Mouse (Mus musculus) fat pad, adult 2 months (tissue): ENCODE measurements around the gene Shroom3.
A peak's percentile ranks its signal among the peaks of the same experiment; 100 is the strongest.

Experiments used
- DNase-seq: peaks from one replicate; pipeline ENCODE4 v3.0.0-alpha.2; 2011; ENCODE audit warnings: low read depth, low spot score; ENCODE audit errors: extremely low read depth

Gene Shroom3

DNA sequence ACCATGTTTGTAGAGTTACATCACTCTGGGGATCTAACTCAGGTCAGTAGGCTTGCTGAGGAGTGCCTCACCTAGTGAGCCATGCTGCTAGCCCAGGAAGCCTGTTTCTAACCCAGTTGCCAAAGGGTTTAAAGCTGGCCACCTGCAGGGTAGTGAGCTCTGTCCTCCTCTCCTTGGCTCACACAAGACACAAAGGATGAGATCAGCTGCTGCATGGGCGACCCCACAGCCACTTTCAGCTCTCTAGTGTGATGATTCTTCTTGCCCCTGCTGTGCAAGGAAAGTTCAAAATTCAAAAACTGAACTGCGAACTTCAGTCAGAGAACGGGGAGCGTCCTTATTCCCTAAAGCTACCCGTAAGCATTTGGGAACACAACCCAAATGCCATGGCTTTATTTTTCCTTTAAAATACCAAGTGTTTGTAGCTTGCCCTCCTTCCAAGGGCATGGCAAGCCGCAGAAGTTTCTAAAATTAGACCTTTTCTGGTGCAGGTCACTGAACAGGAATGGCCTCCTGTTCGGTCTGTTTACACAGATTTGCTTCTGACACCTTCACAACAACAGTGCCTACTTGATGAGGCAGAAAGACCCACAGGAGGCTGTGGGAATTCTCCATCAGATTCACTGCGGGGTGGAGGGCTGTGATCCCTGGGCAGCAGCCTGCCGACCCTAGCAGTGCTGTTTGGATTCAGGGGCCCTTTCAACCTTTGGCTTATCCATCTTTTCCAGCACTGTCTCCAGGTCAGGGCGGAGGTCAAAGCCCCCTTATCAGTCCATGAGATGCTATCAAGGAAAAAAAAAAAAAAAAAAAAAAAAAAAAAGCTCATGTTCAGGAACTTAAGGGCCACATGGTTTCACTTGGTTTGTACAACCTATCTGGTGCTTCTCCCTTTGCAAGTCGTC, 113.1 kb downstream of the Shroom3 start:
- DNase-seq: no peak

DNA sequence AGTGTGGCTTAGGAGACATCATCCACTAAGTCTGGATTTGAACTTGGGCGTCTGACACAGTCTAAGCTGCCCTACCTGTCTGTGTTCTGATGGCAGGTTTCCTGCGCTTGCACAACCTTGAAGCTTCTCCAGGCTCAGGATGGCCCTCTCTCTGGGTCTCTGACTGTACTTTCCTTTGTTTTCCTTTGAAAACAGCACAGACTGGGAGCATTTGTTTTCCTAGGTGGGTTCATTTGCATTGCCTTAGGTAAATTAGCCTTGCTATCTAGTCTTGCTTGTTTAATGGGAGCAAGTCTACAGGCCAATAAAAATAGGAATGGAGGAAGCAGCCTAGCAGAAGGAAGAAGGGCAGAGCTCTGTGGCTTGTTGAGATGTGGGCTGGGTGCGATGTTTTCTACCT, 114.7 kb downstream of the Shroom3 start:
- DNase-seq: peak; percentile 28

DNA sequence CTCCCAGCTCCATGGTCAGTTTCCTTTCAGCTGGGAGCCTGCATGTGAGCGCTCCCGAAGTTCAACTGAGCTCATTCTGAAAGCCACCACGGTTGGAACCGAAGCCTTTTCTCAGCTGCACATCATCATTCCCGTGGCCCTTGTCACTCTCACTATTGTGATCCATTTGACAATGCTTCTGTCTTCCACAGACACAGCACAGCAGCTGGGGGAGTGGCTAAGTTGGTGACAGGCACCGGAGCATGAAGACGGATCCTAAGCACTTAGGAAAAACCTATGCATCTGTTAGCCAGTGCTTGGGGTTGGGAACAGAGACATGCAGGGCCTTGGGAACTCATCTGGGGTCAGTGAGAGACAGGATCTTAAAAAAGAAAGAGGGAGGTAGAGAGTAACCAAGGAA, 121.1 kb downstream of the Shroom3 start:
- DNase-seq: no peak

DNA sequence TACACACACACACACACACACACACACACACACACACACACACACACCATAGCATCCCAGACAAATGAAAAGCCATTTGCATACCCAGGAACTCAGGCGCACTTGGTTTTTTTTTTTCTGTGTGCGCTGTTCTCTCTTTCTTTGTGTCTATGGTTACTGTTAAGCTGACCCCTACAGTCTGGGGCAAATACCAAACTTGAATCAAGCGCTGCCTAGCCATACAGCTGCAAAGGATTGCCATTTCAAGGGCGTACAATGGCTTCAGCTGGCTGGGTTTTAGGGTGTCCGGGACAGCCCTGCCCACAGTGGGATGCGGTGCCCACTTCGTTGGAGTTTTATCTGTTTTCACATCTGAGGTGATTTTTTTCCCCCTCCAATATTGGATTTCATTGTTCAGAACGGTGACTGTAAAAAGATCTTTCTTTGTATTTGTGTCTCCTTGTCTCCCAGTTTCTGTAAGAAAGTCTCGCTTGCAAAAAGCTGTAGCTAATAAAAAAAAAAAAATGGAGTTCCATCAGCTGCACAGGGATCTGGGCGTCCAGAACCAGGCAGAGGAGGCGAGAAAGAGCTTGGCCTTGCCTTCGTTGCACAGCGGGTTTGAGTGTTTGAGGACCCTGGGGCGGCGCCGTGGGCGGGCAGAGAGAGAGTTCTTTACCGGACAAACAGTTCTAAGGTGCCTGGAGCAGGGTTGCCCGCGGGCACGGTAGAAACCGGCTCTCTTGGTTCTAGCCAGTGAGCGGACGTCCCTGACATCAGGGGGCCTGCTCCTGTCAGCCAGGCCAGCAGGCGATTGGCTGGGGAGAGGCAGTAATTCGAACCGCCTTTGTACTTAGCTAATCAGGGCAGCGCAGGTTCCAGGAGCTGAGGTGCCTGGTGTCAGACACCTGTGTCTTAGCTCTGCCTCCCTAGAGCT, 125.5 kb downstream of the Shroom3 start:
- no peak for DNase-seq

DNA sequence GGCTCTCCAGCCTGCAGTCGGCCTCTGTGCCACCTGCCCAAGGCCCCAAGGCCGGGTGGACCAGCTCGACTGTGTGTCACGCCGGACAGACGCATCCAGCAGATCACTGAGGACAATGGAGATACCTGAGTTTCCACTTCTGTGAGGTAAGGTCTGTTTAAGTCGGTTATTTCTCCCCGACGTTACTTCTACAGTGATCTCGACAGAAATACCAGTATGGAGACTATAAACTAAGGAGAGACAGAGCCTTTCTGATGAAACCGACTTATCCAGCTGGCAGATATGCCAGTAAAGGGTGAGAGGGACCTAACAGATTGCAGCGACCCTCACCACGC, 126.1 kb downstream of the Shroom3 start:
- no peak for DNase-seq

DNA sequence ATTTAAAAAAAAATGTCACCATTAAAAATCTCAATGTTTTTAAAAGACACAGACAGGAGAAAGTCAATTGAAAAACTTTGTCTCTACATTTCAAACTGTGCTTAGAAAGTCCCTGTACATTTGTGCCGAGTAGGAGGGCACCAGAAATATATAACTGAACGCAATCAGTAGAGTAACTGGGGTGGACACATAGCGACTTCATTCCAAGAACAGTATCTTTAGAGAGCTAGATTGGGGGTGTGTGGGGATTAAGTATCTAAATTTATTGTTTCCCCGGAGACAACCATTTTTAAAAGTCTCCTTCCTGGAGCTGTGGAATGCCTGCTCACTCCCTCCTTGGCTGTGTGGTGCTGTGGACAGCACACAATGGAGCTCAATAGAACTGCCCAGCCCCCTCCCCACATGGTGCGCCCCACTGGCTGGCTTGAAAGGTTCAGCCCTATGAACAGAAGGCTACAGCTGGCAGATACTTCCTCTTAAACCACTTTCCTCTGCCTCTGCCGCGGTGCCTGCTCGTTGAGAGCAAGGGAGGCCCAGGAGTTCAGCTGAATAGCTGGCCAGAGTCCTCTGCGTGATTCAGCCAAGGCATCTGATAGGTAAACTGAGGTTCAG, 127.8 kb downstream of the Shroom3 start:
- no peak for DNase-seq

DNA sequence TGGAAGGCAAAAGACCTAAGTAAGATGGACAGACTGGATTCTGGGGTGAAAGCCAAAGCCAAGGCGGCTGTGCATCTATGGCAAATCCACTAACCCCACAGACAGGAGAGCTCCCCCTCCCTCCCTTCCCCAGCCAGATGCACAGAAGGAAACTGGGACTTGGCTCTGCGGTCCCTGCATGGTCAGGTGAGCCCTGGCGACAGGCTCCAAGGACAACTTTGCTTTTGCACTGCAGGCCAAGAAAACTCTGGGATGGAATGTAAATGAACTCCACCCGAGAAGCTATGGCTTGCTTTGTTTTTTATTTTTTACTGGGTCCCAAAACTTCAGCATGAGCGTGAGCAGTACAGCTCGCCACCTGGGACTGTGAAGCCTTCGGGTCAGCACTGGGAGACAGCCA, 128.5 kb downstream of the Shroom3 start:
- DNase-seq: no peak

DNA sequence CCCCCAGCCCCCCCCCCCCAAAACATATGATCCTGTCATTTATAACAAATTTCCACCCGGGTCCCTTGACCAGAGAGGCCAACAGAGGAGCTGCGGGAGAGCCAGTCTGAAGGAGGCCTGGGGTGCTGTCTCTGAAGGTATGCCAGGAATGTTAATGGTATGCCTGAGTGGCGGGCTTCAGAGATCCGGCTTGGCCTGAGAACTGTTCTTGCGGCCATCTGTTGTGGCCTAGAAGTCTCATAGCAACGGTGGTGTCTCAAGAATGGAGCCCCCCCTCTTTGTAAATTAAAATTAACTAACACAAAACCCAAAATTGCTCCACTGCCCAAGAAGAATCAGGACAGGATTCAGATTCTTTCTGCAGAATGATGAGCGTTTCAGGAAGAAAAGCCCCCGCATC, 129.7 kb downstream of the Shroom3 start:
- DNase-seq: no peak

DNA sequence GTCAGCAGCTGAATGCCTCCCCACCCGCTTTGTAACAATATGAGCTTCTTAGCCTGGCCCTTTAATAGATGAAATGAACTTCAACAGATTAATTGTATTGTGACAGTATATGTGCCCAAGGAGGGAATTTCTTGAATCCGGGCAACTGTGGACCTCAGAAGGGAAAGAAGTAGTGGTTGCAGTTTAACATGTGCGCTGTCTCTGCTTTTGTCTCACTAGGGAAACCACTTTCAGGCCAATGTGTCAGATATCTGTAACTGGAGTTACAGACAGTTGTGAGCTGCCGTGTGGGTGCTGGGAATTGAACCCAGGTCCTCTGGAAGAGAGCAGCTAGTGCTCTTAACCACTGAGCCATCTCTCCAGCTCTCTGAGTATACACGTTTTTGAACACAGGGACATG, 130.3 kb downstream of the Shroom3 start:
- no peak for DNase-seq

DNA sequence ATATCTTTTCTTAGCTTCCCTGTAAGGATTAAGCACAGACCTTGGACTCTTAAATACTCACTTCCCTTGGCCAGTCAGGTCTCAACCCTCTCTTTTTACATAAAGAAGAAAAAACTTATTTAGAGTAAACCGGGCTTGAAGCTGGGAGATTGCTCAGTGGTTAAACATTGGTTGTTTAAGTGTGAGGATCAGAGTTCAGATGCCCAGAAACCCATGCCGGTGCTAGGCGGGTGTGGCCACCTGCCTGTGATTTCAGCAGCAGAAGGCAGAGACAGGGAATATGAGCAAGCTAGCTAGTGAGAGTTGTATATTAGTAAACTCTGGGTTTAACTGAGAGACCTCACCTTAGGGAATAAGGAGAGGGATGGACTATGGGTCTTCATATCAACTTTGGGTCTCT, 131.4 kb downstream of the Shroom3 start:
- no peak for DNase-seq

DNA sequence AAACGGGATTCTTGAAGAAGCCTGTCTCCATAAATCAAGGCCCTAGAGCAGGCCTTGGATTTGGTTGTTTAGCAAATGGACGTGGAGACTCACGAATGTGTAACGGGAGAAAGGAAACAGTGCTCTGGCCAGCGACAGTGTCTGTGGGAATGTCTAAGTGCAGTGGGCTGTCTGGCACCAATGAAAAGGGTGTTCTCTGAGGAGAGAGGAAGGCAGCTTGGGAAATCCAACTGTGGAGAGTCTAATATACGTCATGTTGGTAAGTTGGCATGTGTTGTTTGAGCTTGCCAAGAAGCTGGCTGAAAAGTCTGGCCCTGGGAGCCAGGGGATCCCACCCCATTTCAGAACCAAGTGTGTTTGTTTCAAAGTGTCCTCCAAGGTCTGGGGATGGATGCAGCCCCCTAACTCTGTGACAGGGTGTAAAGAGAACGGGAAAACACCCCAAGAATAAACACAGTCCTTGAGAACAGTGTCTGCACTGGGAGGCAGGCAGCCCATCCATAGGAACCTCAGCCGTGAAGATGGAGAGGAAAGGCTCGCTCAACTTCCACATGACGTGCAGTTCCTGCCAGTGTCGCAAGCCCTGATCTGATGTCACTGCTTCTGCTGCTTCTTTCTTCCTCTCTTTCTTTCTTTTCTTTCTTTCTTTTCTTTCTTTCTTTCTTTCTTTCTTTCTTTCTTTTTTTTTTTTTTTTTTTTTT, 134.0 kb downstream of the Shroom3 start:
- DNase-seq: no peak

DNA sequence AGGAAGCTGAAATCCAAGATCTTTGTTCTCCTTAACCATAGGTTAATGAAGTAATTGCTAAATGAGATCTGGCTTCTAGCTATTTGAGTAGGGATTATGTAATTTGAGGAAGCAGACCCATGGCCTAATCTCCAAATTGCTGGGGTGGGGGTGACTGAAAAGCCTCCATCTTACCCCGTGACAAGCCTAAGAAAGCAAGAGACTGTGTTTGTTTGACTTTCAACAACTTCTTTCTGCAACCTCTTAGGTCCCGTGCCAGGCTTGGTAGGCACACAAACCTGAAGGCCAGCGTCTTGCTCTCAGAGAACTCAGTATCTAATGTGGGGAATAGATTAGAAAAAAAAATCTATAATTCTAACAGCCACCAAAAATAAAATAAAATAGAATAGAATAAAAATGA, 138.1 kb downstream of the Shroom3 start:
- DNase-seq: no peak

DNA sequence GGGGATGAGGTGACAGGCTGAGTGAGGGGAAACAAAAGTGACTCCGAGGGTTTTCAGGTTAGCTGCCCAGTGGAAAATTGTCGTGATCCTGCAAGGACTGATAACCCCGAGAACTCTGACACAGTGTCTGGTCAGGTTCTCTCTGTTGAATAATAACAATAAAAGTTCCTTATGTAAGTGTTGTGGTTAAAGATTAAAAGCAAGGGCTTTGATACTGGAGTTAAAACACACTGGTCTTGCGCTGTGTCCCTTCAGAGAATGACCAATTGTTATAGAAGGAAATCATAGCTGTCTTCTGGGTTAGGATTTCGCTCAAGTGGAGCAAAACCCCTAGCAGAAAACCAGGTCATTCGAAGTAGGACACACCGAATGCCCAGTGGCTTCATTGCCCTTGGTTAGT, 140.3 kb downstream of the Shroom3 start:
- no peak for DNase-seq

DNA sequence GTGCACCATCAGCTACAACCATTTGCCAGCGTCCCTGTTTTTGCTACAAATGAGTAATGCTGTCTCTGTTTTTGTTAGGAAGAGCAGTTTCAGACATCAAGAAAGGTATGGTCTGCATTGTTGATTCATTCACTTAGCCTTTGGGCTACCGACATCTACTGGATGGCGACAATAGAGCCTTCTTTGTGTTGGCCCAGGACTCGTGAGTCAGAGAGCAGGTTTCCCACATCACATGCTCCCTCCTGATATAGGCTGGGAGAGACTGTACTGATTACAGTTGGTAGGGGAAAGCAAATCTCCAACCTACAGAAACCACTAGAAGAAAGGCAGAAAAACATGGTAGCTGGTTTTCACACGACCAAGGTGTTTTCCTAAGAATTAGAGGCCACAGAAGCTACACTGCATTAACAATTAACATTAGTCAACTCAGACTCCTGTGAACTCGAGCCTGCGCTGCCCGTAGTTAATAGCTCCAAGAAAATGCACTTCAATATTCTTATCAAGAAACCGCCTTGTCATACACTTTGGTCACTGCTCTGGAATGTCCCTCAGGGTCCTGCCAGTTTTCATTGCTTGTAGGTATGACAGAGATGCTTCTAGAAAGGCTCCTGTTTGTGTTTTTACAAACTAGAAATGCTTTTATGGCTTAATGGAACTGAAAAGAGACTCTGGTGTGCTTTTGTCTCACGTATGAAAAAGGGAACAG, 141.2 kb downstream of the Shroom3 start:
- no peak for DNase-seq

DNA sequence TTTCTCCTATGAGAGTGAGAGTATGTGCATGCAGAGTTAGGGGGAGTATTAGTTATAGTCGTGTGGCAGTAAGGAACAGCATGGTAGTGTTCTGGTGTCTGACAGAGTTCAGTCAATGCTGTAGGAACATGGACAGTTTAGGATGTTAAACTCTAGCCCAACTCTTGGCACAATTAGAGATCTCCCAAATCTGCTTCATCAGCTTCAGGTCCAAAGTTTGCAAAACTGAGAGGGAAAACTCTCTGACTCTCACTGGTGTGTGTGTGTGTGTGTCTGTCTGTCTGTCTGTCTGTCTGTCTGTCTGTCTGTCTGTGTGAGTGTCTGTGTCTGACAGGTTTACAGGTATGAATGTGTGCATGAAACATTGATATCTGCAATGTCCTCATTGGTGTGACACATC, 147.2 kb downstream of the Shroom3 start:
- DNase-seq: no peak

DNA sequence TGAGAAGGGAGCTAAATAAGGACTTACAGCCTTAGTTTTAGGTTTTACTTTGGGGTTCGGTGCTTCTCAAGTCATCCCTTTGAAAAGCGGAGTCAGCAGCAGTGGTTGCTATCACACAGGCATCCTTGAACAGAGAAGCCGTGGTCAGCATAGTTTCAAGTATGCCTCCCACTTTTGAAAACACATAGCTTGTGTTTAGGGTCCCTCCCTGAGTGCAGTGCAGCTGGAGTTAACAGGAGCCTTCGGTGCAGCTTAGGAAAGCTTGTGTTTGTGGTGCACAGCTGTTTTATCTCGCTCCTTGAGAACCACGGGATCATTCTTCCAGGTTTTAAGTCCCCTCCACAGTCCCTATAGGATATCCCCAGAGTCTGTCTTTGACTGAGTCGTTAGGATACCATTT, 151.3 kb downstream of the Shroom3 start:
- no peak for DNase-seq

DNA sequence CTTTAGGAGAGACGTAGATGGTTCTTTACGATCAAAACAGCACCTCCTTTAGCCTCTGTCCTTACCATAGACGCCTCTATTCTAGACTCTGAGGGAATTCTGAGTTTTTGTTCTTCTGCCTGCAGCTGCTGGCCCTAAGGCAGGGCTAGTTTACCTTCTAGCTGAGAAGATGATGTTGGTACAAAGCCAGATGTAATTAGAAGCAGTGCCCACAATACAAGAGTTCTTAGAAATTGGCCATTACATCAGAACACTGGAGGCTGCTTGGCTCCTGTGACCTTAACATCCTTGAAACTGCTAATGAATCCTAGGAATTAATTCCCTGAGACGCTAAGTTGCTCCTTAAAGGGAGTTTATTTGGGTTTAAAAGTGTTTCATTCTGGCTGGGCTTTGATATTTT, 154.1 kb downstream of the Shroom3 start:
- no peak for DNase-seq

DNA sequence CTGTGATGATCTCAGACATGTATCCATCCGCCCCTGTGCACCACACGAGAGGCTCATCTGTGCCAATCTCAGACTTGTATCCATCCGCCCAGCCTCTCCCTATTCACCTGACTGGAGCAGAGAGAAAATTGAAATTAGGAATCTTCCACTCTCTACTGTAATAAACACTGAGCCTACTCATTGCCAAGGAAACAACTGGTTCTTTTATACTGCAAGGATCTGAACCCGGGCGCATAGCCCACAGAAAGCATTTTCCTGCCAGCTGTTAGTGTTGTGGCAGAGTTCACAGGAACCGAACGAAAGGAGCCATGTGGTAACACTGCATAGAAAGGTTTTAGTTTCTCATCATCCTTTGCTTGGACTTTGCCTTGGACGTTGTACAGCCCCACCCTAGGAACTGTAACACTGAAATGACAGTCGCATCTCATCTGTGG, 155.1 kb downstream of the Shroom3 start:
- no peak for DNase-seq

DNA sequence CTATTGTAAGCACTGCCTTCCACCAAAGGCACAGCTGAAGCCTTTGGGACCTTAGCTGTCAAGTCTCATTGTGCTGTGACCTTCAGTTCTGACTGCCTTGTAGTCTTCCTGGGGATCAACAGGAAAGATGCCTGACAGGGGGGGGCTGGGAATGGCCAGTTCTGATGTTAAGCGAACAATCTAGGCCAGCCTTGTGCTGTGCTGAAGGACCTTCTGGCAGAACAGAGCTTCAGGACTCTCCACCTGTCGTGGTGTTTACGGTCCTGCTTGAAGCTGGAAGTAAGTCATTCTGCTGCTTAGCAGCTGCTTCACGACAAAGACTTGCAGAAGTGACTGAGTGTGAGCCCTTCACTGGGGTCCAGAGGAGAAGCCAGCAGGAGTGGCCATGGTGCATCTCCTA, 156.1 kb downstream of the Shroom3 start:
- no peak for DNase-seq

DNA sequence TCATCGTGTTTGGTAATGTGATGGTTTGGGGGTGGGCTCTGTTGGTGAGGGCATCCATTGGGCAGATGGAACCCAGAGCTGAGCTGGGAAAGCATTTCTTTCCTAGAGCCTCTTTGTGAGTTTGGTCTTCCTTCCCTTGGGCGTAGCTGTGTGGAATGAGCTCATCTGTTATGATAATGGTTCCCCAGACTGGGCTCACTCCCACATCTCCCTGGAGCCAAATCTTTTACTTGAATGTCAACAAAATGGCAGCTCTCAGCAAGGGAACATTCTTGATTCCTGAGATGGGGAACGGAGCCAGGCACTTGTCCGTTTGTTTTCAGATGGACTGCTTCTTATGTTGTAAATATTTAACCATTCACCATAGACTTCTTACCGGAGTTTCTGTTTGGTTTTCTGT, 158.2 kb downstream of the Shroom3 start:
- no peak for DNase-seq
